Mouse (Mus musculus) ES-E14 (cell line): ENCODE measurements around the gene Oard1.

Experiments
- CHD2 ChIP-seq: IDR thresholded peaks from 2 replicates; pipeline ENCODE4 v1.6.1; 2014; ENCODE audit warnings: mild to moderate bottlenecking, low read depth, low read length, inconsistent platforms
- HCFC1 ChIP-seq: IDR thresholded peaks from 2 replicates; pipeline ENCODE4 v1.6.1; 2012; ENCODE audit warnings: low read length, inconsistent platforms, borderline replicate concordance; ENCODE audit not compliant: insufficient read depth
- MAFK ChIP-seq: IDR thresholded peaks from 2 replicates; pipeline ENCODE4 v1.6.1; 2014; ENCODE audit warnings: mild to moderate bottlenecking, low read depth, low read length, inconsistent platforms; ENCODE audit not compliant: insufficient read depth

DNA sequence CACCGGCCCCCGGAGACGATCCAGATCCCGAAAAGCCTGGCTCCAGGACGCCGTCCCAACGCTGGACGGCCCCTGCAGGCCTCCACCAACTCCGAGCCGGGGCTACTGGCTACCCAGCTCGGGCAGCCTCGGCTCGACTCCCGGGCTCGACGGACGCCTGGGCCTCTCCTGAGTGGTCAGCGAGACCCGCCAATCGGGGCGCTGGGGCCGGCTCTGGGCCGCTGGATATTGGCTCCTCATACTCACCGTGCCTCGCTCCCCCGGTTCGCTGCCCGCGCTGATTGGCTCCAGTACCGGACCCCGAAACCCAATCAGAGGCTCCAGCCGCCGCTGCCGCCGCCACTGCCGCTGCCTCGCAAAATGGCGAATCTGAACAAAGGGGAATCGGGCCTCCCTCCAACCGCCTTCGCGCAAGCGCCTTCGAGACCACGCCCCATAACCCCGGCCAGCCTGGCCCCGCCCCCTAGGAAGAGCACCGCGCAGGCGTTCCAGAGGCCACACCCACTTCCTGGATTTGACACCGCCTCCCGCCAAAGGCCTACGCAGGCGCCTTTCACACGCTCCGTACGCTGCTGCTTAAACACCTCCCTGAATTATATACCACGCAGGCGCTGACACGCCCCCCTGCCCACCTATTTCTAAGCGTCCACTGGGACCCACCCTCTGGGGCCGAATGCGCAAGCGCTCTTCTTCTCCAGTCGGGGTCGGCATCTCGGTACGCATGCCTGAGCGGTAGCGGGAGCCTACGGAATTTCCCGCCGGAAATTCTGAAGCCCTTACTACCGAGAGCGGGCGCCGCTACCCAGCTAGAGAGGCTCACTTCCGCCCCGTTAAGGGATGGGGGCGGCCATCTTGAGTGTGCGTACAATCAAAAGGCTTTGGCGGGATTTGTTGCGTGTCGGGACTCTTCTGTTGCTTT is at the start of gene Oard1, which contains the start of gene Nfya:
- TF ChIP-seq MAFK (no peak), HCFC1 (peak; percentile 70; the same call in 1 of the 2 replicates), CHD2 (no peak)
